Mouse (Mus musculus) hindbrain, embryonic 16.5 days (tissue): ENCODE measurements around the gene Adarb2. TPM values are rescaled to one million over a fixed set of nuclear protein-coding genes. Genes with fewer than 3 reads are reported as not detected.

Source experiments
- ATAC-seq: fragments of 200-750 bp; cut with Nextera tagmentation; 2 replicates; pipeline ENCODE4 v1.8.0; 2017; ENCODE audit warnings: moderate TSS enrichment, moderate library complexity
- H3K27ac ChIP-seq: fragments of 300-500 bp; sonication (generic); 2 replicates; pipeline ENCODE4 v1.5.1; 2014; ENCODE audit warnings: low read depth, mild to moderate bottlenecking, control low read depth, low read length, moderate library complexity
- H3K27me3 ChIP-seq: fragments of 300-500 bp; sonication (generic); replicated peaks from 2 replicates; pipeline ENCODE4 v1.6.1; 2014; ENCODE audit warnings: low read length; ENCODE audit not compliant: control insufficient read depth, insufficient read depth
- H3K36me3 ChIP-seq: fragments of 300-500 bp; sonication (generic); 2 replicates; pipeline ENCODE4 v1.6.1; 2014; ENCODE audit warnings: mild to moderate bottlenecking, low read length, moderate library complexity, mixed read lengths; ENCODE audit not compliant: control insufficient read depth, insufficient read depth
- H3K4me1 ChIP-seq: fragments of 300-500 bp; sonication (generic); 2 replicates; pipeline ENCODE4 v1.6.1; 2014; ENCODE audit warnings: low read depth, low read length; ENCODE audit not compliant: control insufficient read depth, insufficient read depth
- H3K4me2 ChIP-seq: fragments of 300-500 bp; sonication (generic); 2 replicates; pipeline ENCODE4 v1.6.1; 2014; ENCODE audit warnings: mild to moderate bottlenecking, low read length, control low read depth, moderate library complexity
- H3K4me3 ChIP-seq: fragments of 300-500 bp; sonication (generic); 2 replicates; pipeline ENCODE4 v1.5.1; 2014; ENCODE audit warnings: mild to moderate bottlenecking, low read length, control low read depth, moderate library complexity
- H3K9ac ChIP-seq: fragments of 300-500 bp; sonication (generic); 2 replicates; pipeline ENCODE4 v1.6.1; 2014; ENCODE audit warnings: low read depth, mild to moderate bottlenecking, control low read depth, low read length, moderate library complexity
- H3K9me3 ChIP-seq: fragments of 300-500 bp; sonication (generic); 2 replicates; pipeline ENCODE4 v1.6.1; 2014; ENCODE audit warnings: mild to moderate bottlenecking, low read length, moderate library complexity; ENCODE audit not compliant: control insufficient read depth
- WGBS: fragments of 180-500 bp; shearing (Covaris S2); extraction: QIAGEN DNeasy Blood & Tissue Kit; methylation state at CpG from one replicate; pipeline ENCODE4 v1.1.7; 2014; 5-methylcytosine and 5-hydroxymethylcytosine counted together
- polyA plus RNA-seq: library from polyadenylated mRNA; unstranded; fragments of >200 nt; fragmentation: Nextera tagmentation; extraction: Ambion mirVana; gene quantifications from 2 replicates; pipeline ENCODE4 v1.2.1, GENCODE M21; 2015

Gene Adarb2
- 25.2 and 25.3 TPM in 2 replicates for polyA plus RNA-seq

DNA sequence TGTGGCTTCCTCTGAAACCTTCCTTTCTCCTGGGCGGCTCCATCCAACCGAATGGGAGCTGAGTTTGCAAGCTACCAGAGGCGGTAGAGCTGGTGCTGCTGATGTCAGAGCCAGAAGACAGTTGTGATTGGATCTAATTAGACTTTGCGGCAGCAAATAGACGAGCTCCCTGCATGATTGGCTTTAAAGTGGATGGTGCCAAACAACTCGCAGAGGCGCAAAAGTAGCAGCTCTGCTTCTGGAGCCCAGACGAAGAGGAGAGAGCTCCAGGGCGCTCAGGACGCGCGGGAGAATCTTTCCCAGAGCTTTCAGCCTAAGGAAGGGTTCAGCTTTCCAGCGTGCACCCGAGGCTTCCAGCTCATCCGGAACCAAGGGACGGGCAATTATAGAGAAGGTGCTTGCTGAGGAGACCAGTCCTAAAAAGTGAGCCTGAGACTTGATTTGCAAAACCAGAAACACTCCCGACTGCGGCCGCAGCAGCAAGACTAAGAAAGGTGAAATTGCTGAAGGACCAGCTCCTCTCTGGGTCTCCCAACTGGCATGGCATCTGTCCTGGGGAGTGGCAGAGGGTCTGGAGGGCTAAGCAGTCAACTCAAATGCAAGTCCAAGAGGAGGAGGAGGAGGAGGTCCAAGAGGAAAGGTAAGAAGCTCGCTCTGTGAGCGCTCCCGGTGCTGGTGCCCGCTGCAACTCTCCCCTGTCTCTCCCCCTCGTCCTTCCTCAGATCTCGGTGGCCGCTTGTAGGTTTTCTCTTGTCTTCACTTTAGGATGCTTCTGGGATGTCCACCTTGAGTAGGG is at the start of gene Adarb2:
TSS of gene Adarb2 (plus strand) at position 186 of the 796 bp plus-strand sequence.
- Histone ChIP-seq H3K27ac (peak within 1 kb of the TSS; percentile 65), H3K27me3 (no peaks in the 10 kb centered on the region), H3K4me2 (peak within 1 kb of the TSS; percentile 94), H3K4me1 (peaks cover 3% of the 10 kb centered on the region), H3K9ac (peak within 1 kb of the TSS; percentile 68), H3K36me3 (no peaks in the 10 kb centered on the region), H3K9me3 (no peaks in the 10 kb centered on the region), H3K4me3 (peak within 1 kb of the TSS; percentile 59)
- under 1% methylated on average over 26 of the region's 26 CpGs for WGBS
- ATAC-seq, result peak; percentile 96

DNA sequence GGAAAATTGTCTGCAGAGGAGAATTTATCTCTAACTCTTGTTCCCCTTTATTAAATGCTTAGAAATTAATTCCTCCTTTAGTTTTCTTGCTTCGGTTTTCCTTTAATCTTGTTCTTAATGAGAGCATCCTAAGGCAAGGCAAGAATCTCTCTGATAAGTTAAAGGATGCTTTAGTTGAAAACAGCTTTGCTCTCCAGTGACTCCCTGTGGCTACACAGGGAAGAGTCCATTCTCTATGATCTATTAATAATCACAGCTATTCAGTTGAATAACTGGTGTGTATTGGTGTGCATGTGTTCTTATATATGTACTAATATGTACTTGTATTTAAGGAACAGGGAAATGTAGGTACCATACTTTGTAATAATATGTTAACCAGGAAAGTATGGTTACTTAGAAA is 28.9 kb upstream of the Adarb2 start:
- H3K9ac ChIP-seq, result no peak overlapping the region
- WGBS, result 63% methylated on average over 1 of the region's 1 CpGs
- no peak for ATAC-seq

GRCm38 (mm10) chr13:8191977-8192376 is 10.7 kb upstream of the Adarb2 start:
- Histone ChIP-seq H3K27me3 (no peaks in the 10 kb centered on the region), H3K9ac (no peak overlapping the region), H3K4me2 (no peak overlapping the region), H3K4me1 (no peaks in the 10 kb centered on the region), H3K9me3 (no peaks in the 10 kb centered on the region), H3K27ac (no peak overlapping the region), H3K4me3 (no peak overlapping the region), H3K36me3 (no peaks in the 10 kb centered on the region)
- WGBS, result 34% methylated on average over 7 of the region's 7 CpGs
- ATAC-seq, result 0 out of 2 replicates have a peak, but pooled peaks have one; percentile 9

More for the DNA sequence above, 28.9 kb upstream of the Adarb2 start:
- Histone ChIP-seq H3K27ac (no peak overlapping the region), H3K4me1 (no peaks in the 10 kb centered on the region), H3K36me3 (no peaks in the 10 kb centered on the region), H3K27me3 (no peaks in the 10 kb centered on the region), H3K4me2 (no peak overlapping the region), H3K4me3 (no peak overlapping the region), H3K9me3 (no peaks in the 10 kb centered on the region)

DNA sequence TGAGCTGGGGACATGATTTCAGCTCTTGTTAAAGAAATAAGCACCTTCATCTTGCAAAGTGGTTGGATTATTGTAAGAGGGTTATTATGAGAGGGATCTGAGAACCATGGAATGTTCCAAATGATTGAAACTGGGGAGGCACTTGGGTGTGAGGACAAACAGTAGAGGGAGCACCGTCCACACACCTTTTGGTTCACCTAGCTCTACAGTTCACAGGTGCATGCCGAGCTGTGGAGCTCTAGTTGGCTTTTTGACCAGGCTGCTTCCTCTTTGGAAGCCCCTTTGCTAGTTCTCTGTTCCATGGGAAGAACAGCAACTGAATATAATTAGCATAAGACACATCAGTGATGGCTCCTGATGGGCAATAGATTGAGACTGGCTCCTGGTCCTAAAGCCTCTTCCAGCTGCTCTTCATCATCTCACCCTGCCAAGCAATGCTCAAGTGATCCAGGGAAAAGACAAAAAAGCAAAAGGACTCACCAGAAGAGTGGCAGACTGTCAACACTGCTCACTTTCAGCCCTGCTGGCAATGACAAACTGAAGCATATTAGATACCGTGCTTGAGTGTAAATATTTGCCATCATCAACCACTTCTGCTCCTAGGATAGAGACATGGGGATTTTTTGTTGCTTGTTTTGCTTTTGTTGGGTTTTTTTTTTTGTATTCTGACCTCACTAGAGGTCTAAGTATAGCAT is 3.3 kb upstream of the Adarb2 start:
- no peaks in the 10 kb centered on the region for H3K36me3 ChIP-seq
- no peak overlapping the region for H3K4me2 ChIP-seq
- WGBS, result 54% methylated on average over 3 of the region's 3 CpGs
- ATAC-seq, result no peak
- H3K9me3 ChIP-seq, result no peaks in the 10 kb centered on the region
- H3K4me1 ChIP-seq, result peaks cover 3% of the 10 kb centered on the region
- no peak overlapping the region for H3K27ac ChIP-seq
- H3K9ac ChIP-seq, result no peak overlapping the region
- no peaks in the 10 kb centered on the region for H3K27me3 ChIP-seq
- H3K4me3 ChIP-seq, result no peak overlapping the region

GRCm38 (mm10) chr13:8203477-8203813 is 779 bp downstream of the Adarb2 start:
- Histone ChIP-seq H3K27ac (0 out of 2 replicates have a peak overlapping the region, but pooled peaks have one; percentile 59), H3K4me2 (peak overlapping the region; percentile 94), H3K36me3 (no peaks in the 10 kb centered on the region), H3K4me1 (peaks cover 3% of the 10 kb centered on the region), H3K9me3 (no peaks in the 10 kb centered on the region), H3K27me3 (no peaks in the 10 kb centered on the region), H3K9ac (peak overlapping the region; percentile 68), H3K4me3 (peak overlapping the region; percentile 59)
- peak; percentile 74 for ATAC-seq
- 1% methylated on average over 4 of the region's 4 CpGs for WGBS

DNA sequence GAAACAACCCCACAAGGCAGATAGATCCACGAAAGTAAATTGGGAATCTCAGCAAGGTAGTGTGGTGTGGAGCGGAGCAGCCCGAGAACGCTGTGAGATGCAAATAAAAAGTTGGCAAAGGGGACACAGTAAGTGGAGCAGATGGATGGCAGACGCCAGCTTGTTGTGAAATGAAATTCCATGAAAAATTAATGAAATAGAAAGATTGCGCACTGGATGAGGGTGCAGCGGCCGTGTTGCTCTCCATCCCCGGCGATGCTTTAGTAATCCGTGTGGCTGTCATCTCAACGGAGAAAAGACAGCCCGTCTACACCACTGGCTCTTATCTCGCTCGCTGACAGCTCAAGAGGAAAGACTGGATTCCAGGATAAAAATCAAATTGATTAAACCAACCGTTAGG is 4.7 kb downstream of the Adarb2 start:
- Histone ChIP-seq H3K27me3 (no peaks in the 10 kb centered on the region), H3K36me3 (no peaks in the 10 kb centered on the region), H3K4me2 (peak overlapping the region; percentile 44), H3K4me3 (peak overlapping the region; percentile 30), H3K9ac (peak overlapping the region; percentile 55), H3K4me1 (peaks cover 3% of the 10 kb centered on the region), H3K9me3 (no peaks in the 10 kb centered on the region), H3K27ac (peak overlapping the region; percentile 21; the same call in 1 of the 2 replicates)
- 0 out of 2 replicates have a peak, but pooled peaks have one; percentile 14 for ATAC-seq
- WGBS, result 38% methylated on average over 16 of the region's 16 CpGs

DNA sequence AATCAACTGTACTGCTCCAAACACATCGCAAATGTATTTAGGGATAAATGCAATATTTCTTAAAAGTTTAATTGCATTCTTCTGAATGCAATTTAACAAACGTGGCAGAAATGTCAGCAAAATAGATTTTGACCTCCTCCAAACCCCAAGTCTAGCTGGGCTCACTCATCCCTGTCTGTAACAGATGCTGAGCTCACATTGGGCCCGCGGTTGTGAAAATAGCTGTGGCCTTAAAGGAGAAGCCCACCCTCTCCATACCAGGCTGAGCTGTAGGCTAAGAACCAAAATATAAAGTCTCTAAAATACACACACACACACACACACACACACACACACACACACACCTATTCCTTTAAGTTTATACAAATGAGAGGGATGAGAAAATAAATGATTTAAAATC is 8.1 kb downstream of the Adarb2 start:
- Histone ChIP-seq H3K9ac (no peak overlapping the region), H3K36me3 (no peaks in the 10 kb centered on the region), H3K4me1 (no peaks in the 10 kb centered on the region), H3K4me3 (no peak overlapping the region), H3K4me2 (no peak overlapping the region), H3K27ac (no peak overlapping the region), H3K27me3 (no peaks in the 10 kb centered on the region), H3K9me3 (no peaks in the 10 kb centered on the region)
- 51% methylated on average over 4 of the region's 4 CpGs for WGBS
- ATAC-seq, result 0 out of 2 replicates have a peak, but pooled peaks have one; percentile 46

DNA sequence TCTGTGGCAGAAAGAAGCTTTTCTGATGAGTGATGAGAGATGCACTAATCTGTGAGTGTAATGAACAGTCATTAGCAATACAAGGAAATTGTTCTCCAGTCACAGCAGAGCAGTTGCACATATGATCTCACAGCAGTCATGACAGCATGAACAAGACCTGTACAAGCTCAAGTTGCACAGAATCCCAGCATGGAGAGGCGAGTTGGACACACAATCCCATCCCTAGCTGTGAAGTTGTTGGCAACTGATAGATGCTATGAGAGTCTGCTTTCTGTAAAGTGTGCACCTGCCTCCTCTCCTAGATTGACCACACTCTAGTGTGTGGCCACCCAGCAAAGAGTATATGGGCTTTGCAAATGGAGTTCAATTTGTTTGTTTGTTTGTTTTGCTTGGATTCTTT is 36.2 kb downstream of the Adarb2 start:
- Histone ChIP-seq H3K27me3 (no peaks in the 10 kb centered on the region), H3K27ac (no peak overlapping the region), H3K4me2 (no peak overlapping the region), H3K9ac (no peak overlapping the region), H3K4me3 (no peak overlapping the region), H3K36me3 (no peaks in the 10 kb centered on the region), H3K9me3 (no peaks in the 10 kb centered on the region), H3K4me1 (no peaks in the 10 kb centered on the region)
- ATAC-seq, result peak; percentile 63
- 58% methylated on average over 1 of the region's 1 CpGs for WGBS

DNA sequence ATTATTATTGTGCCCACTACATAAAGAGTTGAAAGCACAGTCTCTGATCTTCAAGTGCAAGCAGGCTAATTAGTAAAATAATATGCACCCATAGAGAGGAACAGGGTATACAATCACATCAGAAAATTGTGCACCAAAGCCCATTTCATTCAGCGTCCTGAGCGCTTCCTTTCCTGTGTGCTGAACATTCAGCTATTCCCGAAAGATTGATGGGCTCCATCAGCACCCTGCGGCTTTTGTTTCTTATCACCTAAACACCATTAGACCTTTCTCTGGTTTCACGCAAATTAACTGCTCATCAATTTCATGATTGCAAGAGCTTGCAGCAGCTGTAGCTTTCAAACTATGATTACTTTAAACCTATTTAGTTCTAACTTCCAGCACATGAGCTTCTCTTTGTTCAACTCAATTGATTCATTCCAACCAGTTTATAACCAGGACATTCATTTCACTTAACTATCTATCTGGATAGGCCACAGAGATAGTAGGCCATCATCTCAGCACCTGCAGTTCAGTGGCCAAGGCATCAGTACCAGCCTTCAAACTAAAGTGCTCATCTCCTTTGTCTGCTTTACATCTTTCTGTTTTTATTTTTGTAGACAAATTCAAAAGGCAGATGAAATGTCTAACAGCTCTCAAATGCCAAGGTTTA is 45.5 kb downstream of the Adarb2 start:
- Histone ChIP-seq H3K9me3 (no peaks in the 10 kb centered on the region), H3K36me3 (no peaks in the 10 kb centered on the region), H3K4me3 (no peak overlapping the region), H3K9ac (no peak overlapping the region), H3K4me1 (no peaks in the 10 kb centered on the region; the same call in 1 of the 2 replicates), H3K4me2 (no peak overlapping the region), H3K27ac (no peak overlapping the region), H3K27me3 (no peaks in the 10 kb centered on the region)
- ATAC-seq, result 0 out of 2 replicates have a peak, but pooled peaks have one; percentile 24
- WGBS, result 40% methylated on average over 5 of the region's 5 CpGs
